Mouse (Mus musculus): Measurements from ENCODE around the gene Ccdc136. TPM values are rescaled to one million over a fixed set of nuclear protein-coding genes. Genes with fewer than 3 reads are reported as not detected.

The Ccdc136 gene
- total and polyA plus RNA-seq, 2 experiments from 2014 or later: 14.3 to 14.9 TPM

DNA sequence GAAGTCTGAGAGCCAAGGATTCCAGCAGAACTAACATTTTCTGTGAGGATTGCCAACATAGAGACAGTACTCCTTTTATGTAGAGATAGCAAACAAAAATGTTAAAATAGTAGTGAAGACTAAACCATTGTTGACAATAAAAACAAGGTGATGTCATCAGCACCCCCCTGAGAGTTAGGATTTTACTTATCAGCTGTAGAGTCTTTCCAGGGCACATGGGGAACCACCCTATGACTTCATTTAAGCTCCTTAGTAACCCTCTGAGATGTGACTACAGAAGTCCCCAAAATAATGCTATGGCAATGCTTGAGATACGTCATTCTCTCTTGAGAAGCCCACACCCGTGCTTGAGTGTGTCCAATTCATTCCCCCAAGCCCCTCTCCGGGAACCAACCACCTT, 67.3 kb downstream of the Ccdc136 start:
- ATAC-seq (ENCODE audit: insufficient read depth, low read depth) (no peak), DNase-seq (ENCODE audit: low spot score) (no peak)
- Histone ChIP-seq H3K4me3 (ENCODE audit: low read depth, low read length) (no peak overlapping the region), H3K36me3 (replicated peaks; ENCODE audit: control insufficient read depth, insufficient read depth, low read length) (peaks cover 29% of the 10 kb centered on the region), H3K27me3 (ENCODE audit: control insufficient read depth, insufficient read depth, low read length) (no peaks in the 10 kb centered on the region), H3K9ac (replicated peaks; ENCODE audit: low read depth, low read length) (no peak overlapping the region), H3K9me3 (replicated peaks; ENCODE audit: control insufficient read depth, low read length) (no peaks in the 10 kb centered on the region), H3K27ac (ENCODE audit: low read depth) (no peak overlapping the region), H3K4me1 (ENCODE audit: control insufficient read depth, insufficient read depth) (peaks cover 3% of the 10 kb centered on the region; the same call in 1 of the 2 replicates), H3K4me2 (ENCODE audit: low read depth, low read length) (no peak overlapping the region)
- WGBS: 57% methylated on average over 3 of the region's 3 CpGs
- no peak for TF ChIP-seq CTCF (IDR thresholded peaks at IDR 0.05; ENCODE audit: low read depth)
- TF ChIP-seq EP300 (IDR thresholded peaks at IDR 0.05; ENCODE audit: low read depth): no peak

DNA sequence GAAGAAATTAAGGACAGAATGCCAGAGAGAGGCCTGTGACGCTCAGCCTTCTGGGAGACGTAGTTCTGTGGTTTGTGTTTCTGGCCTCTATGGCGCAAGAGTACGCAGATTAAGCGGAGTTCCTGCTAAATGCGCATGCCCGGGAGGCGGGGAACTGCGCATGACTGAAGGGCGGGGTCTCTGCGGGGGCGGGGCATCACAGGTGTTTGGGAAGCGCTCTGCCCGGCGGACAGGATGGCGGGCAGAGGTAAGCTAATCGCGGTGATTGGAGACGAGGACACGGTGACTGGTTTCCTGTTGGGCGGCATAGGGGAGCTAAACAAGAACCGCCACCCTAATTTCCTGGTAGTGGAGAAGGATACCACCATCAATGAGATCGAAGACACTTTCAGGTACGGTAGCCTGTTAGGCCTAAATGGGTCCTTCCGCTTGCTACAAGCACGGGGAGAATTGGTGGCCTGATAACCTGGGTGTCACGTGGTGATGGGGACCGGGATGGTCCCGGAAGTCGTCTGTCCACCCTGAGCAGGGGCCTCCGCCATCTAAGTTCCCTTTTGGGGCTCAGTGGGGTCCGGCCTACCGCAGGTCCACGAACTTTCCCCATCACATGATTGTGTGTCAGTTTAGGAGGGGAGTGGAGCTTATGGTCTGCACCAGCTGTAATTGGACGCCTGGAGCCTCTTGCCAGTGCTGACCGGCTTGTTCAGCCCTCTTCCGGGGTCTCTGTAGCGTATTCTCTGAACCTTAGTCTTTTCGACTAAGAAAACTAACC, 71.7 kb downstream of the Ccdc136 start, which contains the start of gene Atp6v1f:
Gene Atp6v1f, plus strand, starts transcription at position 136 of the 772 bp plus-strand sequence.
- no peak for TF ChIP-seq CTCF (IDR thresholded peaks at IDR 0.05; ENCODE audit: low read depth)
- no peak for TF ChIP-seq EP300 (IDR thresholded peaks at IDR 0.05; ENCODE audit: low read depth)
- DNase-seq (ENCODE audit: low spot score) (peak; percentile 94), ATAC-seq (ENCODE audit: insufficient read depth, low read depth) (peak; percentile 94)
- Histone ChIP-seq H3K4me1 (ENCODE audit: control insufficient read depth, insufficient read depth) (peaks cover 6% of the 10 kb centered on the region; the same call in 1 of the 2 replicates), H3K36me3 (replicated peaks; ENCODE audit: control insufficient read depth, insufficient read depth, low read length) (peaks cover 12% of the 10 kb centered on the region), H3K27ac (ENCODE audit: low read depth) (peak within 1 kb of the TSS; percentile 57), H3K4me3 (ENCODE audit: low read depth, low read length) (peak within 1 kb of the TSS; percentile 69), H3K27me3 (ENCODE audit: control insufficient read depth, insufficient read depth, low read length) (no peaks in the 10 kb centered on the region), H3K4me2 (ENCODE audit: low read depth, low read length) (peak within 1 kb of the TSS; percentile 78), H3K9ac (replicated peaks; ENCODE audit: low read depth, low read length) (peak within 1 kb of the TSS; percentile 55), H3K9me3 (replicated peaks; ENCODE audit: control insufficient read depth, low read length) (no peaks in the 10 kb centered on the region)
- under 1% methylated on average over 39 of the region's 39 CpGs for WGBS

DNA sequence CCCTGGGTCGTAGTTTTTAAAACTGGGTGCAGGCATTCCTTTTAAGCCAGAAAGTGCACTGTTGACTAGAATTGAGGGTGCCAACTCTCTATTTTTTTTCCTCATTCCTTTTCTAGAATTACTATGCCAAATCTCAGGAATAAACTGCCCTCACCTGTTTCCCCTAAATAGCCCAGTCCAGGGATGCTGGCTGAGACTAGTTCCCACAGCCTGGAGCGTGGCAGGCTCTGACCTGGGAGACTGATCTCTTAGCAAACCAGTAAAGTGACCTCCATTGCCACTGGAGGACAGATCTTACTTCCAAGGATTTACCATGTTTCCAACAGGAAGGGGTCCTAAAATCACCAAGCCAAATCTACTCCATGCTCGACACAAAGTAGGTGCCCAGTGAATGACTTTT, 72.7 kb downstream of the Ccdc136 start:
- 81% methylated on average over 3 of the region's 3 CpGs for WGBS

DNA sequence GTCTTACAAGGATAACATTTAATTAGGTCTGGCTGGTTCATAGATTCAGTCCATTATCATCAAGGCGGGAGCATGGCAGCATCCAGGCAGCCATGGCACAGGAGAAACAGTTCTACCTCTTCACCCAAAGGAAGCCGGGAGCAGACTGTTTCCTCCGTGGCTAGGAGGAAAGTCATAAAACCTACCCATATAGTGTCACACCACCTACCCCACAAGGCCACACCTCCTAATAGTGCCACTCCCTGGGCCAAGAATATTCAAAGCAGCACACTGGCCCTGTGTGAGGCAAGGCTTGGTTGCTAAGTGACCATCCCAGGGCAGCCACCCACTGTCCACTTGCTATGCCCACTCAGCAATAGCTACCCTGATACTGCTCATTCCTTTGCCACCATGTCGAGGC, 75.0 kb downstream of the Ccdc136 start, which contains the start of gene Atp6v1fnb:
Gene Atp6v1fnb, plus strand, starts transcription at position 301 of the 400 bp plus-strand sequence.
- no peak for TF ChIP-seq CTCF (IDR thresholded peaks at IDR 0.05; ENCODE audit: low read depth)
- no peak within 1 kb of the TSS for H3K4me3 ChIP-seq (ENCODE audit: low read depth, low read length)
- ATAC-seq (ENCODE audit: insufficient read depth, low read depth) (no peak), DNase-seq (ENCODE audit: low spot score) (no peak)
- WGBS: 93% methylated on average over 4 of the region's 4 CpGs
- no peak within 1 kb of the TSS for H3K9ac ChIP-seq (replicated peaks; ENCODE audit: low read depth, low read length)
- no peaks in the 10 kb centered on the region for H3K27me3 ChIP-seq (ENCODE audit: control insufficient read depth, insufficient read depth, low read length)
- H3K9me3 ChIP-seq (replicated peaks; ENCODE audit: control insufficient read depth, low read length): no peaks in the 10 kb centered on the region
- peaks cover 14% of the 10 kb centered on the region for H3K4me1 ChIP-seq (ENCODE audit: control insufficient read depth, insufficient read depth)
- no peak within 1 kb of the TSS for H3K4me2 ChIP-seq (ENCODE audit: low read depth, low read length)
- H3K27ac ChIP-seq (ENCODE audit: low read depth): no peak within 1 kb of the TSS
- H3K36me3 ChIP-seq (replicated peaks; ENCODE audit: control insufficient read depth, insufficient read depth, low read length): peaks cover 12% of the 10 kb centered on the region

More for the DNA sequence above, 72.7 kb downstream of the Ccdc136 start:
- ATAC-seq (ENCODE audit: insufficient read depth, low read depth): no peak
- no peaks in the 10 kb centered on the region for H3K9me3 ChIP-seq (replicated peaks; ENCODE audit: control insufficient read depth, low read length)
- TF ChIP-seq CTCF (IDR thresholded peaks at IDR 0.05; ENCODE audit: low read depth) (no peak), EP300 (IDR thresholded peaks at IDR 0.05; ENCODE audit: low read depth) (no peak)
- H3K4me2 ChIP-seq (ENCODE audit: low read depth, low read length): peak overlapping the region; percentile 78
- no peak overlapping the region for H3K27ac ChIP-seq (ENCODE audit: low read depth)
- no peaks in the 10 kb centered on the region for H3K27me3 ChIP-seq (ENCODE audit: control insufficient read depth, insufficient read depth, low read length)
- peaks cover 9% of the 10 kb centered on the region for H3K4me1 ChIP-seq (ENCODE audit: control insufficient read depth, insufficient read depth)
- DNase-seq (ENCODE audit: low spot score): no peak
- no peak overlapping the region for H3K9ac ChIP-seq (replicated peaks; ENCODE audit: low read depth, low read length)
- H3K4me3 ChIP-seq (ENCODE audit: low read depth, low read length): no peak overlapping the region; the same call in 1 of the 2 replicates
- H3K36me3 ChIP-seq (replicated peaks; ENCODE audit: control insufficient read depth, insufficient read depth, low read length): peaks cover 12% of the 10 kb centered on the region

DNA sequence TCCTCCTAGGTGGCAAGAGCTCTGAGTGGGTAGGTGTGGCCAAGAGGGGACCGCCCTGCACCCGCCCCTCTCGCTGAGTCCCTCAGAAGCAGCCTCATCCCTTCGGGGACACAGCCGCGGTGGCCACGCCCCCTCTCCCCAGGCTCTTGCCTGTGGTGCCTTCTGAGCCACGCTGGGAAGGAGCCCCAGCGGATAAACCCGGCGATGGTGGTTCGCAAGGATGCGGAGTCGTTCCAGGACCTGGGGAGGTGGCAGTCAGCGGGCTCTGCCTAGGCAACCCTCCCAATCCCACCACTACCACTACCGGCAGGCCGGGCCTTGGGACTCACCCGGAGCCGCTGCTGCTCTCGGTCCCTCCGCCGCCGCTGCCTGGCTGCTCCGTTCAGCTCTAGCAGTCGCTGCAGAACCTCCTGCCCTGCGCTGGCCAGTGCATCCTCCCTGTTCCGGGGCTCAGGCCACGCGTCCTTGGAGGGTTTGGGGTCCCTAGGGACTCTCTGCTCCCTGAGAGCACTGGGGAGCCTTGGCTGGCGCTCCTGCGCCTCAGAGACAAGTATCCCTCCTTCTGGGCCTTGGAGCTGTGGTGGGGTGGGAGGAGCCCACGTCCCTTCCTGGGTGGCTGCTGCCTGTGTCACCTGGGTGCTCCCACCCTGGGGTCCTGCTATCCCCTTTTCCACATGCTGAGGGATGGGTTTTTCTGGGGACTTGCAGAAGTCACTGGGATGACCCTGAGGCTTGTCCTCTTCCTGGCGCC, 78.0 kb downstream of the Ccdc136 start:
- ATAC-seq (ENCODE audit: insufficient read depth, low read depth) (peak; percentile 86), DNase-seq (ENCODE audit: low spot score) (peak; percentile 75)
- TF ChIP-seq EP300 (IDR thresholded peaks at IDR 0.05; ENCODE audit: low read depth) (no peak), CTCF (IDR thresholded peaks at IDR 0.05; ENCODE audit: low read depth) (no peak)
- peaks cover 12% of the 10 kb centered on the region for H3K36me3 ChIP-seq (replicated peaks; ENCODE audit: control insufficient read depth, insufficient read depth, low read length)
- peak overlapping the region; percentile 67 for H3K4me2 ChIP-seq (ENCODE audit: low read depth, low read length)
- H3K27me3 ChIP-seq (ENCODE audit: control insufficient read depth, insufficient read depth, low read length): no peaks in the 10 kb centered on the region
- H3K4me1 ChIP-seq (ENCODE audit: control insufficient read depth, insufficient read depth): peaks cover 8% of the 10 kb centered on the region
- H3K9me3 ChIP-seq (replicated peaks; ENCODE audit: control insufficient read depth, low read length): no peaks in the 10 kb centered on the region
- no peak overlapping the region for H3K27ac ChIP-seq (ENCODE audit: low read depth)
- 5% methylated on average over 32 of the region's 33 CpGs for WGBS
- H3K4me3 ChIP-seq (ENCODE audit: low read depth, low read length): peak overlapping the region; percentile 45
- peak overlapping the region; percentile 40 for H3K9ac ChIP-seq (replicated peaks; ENCODE audit: low read depth, low read length)
